Mouse (Mus musculus): ENCODE data around the gene Unc45b.

The Unc45b gene

DNA sequence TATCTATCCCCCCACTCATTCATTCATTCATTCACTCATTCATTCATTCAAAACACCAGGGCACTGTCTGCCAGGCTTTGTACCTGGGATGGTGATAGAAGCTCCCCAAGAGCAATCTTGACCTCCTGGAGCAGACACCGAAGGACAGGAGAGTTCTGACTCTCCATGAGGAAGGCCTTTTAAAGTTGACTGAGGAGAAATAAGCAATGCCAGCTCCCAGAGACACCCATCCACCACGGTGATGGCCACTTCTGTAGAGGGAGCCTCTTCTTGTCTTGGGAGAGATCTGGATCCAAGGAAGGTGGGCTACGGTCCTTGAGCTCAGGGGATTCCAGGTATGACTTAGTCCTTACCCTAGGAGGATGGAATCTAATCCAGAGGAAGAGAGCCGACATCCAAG lies at the start of gene Unc45b:
TSS of gene Unc45b (plus strand) at position 301 of the 400 bp plus-strand sequence.
- TF ChIP-seq GATA4 (IDR thresholded peaks at IDR 0.05; ENCODE audit: insufficient replicate concordance, low read length), result no peak

DNA sequence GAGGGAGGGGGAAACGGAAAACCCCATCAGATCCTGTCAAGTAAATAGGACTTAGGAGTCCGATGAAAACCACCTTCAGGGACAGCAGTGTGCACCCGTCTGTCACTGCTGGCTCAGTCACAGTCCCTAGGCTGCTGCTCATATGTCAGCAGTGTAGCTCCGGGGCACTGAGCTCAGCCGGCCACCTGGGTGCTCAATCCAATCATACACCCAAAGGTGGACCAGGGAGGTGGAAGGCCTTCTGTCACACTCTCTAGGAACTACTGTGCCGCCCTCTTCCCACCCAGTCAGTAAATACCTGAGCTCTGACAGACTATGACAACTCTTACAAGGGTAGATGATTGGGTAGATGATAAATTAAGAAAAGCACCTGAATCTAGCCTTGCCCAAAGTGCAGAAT lies 49.6 kb upstream of the Unc45b start:
- no peak for TF ChIP-seq GATA4 (IDR thresholded peaks at IDR 0.05; ENCODE audit: insufficient replicate concordance, low read length)

DNA sequence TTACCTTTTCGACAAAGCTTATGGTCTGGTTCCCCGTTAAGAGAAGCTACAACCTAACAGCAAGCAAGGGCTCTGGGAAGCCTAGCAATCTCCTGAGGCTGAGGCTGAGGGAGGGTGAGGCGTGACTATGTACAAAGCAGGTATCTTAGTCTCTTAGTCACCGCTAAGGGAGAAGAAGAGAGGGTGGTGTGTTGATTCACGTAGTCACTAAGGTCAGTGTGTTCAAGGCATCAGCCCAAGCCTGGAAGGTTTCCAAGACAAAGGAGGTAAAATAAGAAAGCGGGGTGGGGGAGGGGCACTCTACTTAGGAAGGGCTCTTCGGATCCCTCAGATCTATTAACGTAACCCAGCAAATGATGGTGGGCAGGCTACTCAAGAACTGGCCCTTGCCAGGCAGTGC lies 48.8 kb upstream of the Unc45b start:
- no peak for TF ChIP-seq GATA4 (IDR thresholded peaks at IDR 0.05; ENCODE audit: insufficient replicate concordance, low read length)

DNA sequence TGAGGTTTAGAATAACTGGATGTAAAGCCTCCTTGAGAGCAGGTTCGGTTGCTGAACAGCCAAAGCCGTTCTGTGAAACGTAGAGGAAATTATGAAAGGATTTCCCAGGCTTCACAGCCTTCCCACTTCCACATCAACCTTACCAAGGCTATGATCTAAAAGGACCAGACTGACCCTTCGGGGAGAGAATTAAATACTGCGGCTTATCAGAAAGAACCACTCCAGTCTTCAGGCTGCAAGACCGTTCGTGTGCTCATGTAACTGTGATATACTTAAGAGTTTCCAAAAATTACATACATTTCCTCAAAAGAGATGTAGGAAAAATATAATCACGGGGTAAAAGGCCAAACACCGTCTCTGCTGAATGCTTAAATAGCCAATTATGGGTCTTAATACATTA lies 47.7 kb upstream of the Unc45b start:
- TF ChIP-seq GATA4 (IDR thresholded peaks at IDR 0.05; ENCODE audit: insufficient replicate concordance, low read length), result no peak

DNA sequence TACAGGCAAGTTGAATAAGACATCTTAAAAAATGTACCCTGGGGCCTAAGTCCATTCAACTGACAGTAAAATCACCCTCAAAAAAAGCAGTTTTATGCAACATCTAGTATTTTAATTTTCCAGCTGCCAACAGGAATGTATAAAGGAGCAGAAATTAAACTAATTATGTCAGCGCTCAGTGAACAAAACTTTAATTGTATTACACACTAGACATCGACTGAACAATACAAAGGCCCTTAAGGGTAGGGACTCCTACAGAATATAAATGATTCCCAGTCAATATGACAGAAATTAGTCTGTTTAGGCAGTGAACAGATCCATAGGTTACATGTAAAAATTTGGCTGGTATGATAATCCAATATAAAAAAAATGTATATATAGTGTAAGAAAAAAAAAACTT lies 47.3 kb upstream of the Unc45b start:
- no peak for TF ChIP-seq GATA4 (IDR thresholded peaks at IDR 0.05; ENCODE audit: insufficient replicate concordance, low read length)

DNA sequence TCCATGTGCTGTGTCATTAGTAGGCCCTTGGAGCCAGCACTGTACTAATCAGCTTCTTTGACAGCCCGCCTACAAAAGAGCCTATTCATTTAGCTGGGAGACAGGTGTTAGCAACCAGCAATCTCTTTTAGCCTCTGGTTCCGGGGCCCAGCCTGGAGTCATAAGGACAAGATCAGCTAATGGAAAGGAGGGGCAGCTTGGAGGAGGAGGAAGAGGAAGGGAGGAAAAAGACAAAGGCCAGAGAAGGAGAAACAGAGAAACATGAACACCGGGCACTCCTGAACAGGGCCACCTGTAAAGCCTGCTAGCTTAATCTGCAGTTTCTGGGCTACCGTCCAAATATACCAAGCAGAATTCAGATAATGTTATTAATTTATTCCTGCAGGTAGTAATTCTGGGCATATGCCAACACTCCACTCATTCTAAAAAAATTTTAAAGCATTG lies 46.8 kb upstream of the Unc45b start:
- TF ChIP-seq GATA4 (IDR thresholded peaks at IDR 0.05; ENCODE audit: insufficient replicate concordance, low read length), result no peak

DNA sequence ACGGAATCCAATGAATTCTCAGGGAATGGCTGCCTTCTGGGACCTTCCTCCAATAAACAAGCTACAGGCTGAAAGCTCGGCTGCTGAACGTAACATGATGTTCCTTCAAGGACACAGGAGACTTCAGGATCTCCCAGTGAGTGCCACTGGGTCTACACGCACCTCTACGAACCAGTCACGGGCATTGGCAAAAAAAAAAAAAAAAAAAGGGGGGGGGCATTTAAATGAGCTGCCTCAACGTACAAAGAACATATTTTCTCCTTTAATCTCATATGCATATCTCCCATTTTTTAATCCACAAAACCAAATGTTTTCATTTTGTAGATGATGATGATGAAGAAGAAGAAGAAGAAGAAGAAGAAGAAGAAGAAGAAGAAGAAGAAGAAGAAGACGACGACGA lies 44.4 kb upstream of the Unc45b start:
- TF ChIP-seq GATA4 (IDR thresholded peaks at IDR 0.05; ENCODE audit: insufficient replicate concordance, low read length), result no peak

DNA sequence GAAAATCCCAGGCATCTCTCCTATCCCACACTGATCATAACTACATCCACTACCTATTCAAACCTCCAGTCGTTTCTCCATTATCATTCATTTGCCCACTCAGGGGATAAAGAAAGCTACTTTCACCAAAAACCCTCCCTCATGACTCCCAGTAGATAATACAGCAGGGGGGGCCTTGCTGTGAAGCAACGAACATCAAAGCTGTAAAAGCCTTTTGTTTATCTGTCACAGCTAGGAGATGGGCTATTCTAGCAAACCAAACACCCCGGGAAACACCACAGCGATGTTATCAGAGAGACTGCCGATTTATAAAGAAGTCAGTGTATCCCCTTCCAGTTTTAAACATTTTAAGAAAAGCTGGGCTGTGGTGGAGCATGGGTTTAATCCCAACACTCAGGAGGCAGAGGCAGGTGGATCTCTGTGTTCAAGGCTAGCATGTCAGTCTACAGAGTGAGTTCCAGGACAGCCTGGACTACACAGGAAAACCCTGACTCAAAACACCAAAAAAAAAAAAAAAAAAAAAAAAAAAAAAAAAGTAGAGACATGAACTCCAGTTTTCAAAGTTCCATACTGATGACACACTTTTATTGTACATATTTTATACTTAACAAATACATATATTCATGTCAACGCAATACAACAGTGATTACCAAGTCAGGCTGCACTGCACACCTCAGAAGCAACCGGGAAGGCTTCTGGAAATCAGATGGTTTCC lies 43.3 kb upstream of the Unc45b start:
- TF ChIP-seq GATA4 (IDR thresholded peaks at IDR 0.05; ENCODE audit: insufficient replicate concordance, low read length), result no peak

DNA sequence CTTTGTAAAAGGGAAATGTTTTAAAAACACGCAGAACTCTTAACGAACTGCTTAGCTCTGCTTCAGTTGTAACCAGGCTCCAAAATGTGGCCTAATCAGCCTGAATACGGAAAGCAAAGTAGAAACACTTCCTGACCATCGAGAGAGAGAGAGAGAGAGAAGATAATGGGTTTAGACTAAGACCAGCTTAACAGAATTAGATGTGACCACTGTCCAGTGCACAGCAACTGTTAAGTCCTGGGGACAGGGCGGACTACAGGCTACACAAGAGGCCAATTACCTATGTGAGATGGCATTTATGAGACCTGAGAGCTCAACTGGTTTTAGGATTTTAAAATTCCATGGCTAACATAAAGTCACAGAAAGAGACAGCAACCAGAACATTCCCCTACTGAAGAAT lies 42.4 kb upstream of the Unc45b start:
- peak; percentile 49; the same call in 1 of the 2 replicates for TF ChIP-seq GATA4 (IDR thresholded peaks at IDR 0.05; ENCODE audit: insufficient replicate concordance, low read length)

DNA sequence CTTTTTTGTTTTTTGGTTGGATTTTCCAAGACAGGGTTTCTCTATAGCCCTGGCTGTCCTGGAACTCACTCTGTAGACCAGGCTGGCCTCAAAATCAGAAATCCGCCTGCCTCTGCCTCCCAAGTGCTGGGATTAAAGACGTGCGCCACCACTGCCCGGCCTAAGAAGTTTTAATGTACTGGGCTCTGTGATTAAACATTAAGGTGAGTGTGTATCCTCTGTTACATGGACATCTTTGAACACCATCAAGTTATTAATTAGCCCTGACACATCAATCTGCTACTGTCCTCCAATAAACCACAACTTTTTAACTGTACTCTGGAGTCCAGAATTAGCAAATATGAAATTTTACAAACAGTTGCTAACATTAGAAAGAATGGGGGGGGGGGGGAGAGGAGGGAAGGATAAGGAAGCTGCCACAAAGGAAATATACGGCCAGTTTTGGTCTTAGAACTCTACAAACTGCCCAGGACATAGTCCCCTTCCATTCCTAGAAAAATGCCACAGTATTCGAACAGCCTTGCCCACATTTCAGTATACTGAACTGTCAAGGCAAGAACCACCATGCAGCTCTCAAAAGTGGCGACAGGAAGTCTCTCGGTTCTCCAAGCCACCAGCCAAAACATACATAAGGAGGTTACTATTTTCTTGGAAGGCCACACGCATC lies 40.7 kb upstream of the Unc45b start:
- TF ChIP-seq GATA4 (IDR thresholded peaks at IDR 0.05; ENCODE audit: insufficient replicate concordance, low read length), result no peak

DNA sequence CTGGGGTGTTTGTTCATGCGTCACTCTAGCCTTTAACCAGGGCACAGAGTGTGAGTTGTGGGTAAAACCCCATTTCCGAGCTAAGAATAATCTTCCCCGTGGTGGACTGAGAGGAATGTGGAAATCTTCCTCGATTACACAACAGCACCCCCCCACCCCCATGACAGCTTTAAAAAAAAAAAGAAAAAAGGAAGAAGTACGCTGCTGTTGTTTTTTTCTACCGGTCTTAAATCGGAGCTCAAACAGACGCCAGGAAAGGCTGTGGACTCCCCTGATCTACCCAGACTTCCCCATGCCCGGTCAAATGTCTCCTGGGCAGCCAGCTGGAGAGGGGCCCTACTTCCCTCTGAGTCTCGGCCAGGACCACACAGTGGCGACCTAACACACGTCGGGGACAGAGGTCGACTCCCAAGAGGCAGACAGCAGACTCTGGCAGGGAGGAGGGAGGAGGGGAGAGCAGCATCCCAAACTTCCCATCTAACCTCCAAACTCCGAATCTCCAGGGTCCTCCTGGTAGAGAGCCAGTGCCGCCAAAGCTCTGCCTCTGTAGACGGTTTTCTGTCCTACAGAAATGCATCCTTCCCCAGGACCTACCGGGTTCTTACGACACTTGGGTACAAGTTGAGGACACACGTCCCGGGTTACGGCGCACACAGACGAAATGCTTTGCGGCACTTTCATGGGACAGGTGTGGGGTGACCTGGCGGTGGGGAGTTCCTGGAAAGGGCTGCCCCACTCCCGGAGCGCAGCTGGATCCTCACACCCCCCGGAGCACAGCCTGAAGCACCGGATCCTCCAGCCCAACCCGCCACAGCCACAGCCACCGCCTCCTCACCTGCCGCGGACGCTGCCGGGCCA lies 39.9 kb upstream of the Unc45b start:
- TF ChIP-seq GATA4 (IDR thresholded peaks at IDR 0.05; ENCODE audit: insufficient replicate concordance, low read length), result no peak

DNA sequence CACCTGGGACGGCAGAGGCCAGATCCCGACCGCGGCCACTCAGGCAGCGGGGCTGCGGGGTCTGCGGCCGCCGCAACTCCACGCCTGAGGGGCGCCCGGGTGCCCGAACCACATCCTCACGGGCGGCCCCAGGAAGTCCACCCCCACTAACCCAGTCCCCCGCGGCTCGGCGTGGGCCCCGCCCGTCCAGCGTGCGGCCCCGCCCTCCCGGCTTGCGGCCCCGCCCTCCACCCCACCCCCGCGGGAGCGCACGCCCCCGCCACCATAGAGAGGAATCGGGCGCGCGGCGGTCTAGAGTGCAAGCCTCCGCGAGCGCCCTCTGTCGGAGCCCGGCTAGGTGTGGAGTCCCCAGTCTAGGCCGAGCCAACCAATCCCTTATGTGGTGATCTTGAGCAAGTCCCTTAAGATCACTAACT lies 39.3 kb upstream of the Unc45b start, which contains the start of gene Rffl:
TSS of gene Rffl (minus strand) at position 180 of the 416 bp plus-strand sequence.
- TF ChIP-seq GATA4 (IDR thresholded peaks at IDR 0.05; ENCODE audit: insufficient replicate concordance, low read length), result no peak

DNA sequence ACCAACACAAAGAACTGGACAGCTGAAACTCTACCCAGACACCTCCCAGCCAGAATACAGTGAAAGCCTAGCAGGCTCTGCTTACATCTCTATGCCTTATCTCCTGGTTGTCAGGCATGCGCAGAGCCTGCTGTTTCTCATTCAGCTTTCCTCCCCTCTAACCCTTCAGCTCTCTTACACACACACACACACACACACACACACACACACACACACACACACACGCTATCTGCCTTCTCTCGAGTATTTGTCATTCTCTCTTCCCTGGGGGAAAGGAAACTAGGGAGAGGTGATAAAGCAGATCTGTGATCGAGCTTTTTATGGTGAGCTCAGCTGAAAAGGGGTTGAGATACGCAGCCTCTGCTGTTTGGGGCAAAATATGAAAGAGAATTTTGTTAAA lies 35.4 kb upstream of the Unc45b start:
- TF ChIP-seq GATA4 (IDR thresholded peaks at IDR 0.05; ENCODE audit: insufficient replicate concordance, low read length), result no peak

DNA sequence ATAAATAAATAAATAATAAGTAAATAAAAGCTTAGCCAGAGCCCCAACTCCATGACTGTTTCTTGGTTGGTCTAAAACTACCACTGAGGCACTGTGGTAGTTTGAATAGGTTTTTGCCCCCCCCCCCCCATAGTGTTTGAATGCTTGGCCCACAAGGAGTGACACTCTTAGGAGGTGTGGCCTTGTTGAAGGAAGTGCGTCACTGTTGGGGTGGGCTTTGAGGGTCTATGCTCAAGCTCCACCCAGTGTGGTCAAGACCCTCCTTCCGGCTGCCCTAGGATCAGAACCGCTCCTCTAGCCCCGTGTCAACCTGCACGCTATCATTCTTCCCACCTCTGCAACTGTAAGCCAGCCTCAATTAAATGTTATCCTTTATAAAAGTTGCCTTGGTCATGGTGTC lies 34.7 kb upstream of the Unc45b start:
- TF ChIP-seq GATA4 (IDR thresholded peaks at IDR 0.05; ENCODE audit: insufficient replicate concordance, low read length), result no peak

DNA sequence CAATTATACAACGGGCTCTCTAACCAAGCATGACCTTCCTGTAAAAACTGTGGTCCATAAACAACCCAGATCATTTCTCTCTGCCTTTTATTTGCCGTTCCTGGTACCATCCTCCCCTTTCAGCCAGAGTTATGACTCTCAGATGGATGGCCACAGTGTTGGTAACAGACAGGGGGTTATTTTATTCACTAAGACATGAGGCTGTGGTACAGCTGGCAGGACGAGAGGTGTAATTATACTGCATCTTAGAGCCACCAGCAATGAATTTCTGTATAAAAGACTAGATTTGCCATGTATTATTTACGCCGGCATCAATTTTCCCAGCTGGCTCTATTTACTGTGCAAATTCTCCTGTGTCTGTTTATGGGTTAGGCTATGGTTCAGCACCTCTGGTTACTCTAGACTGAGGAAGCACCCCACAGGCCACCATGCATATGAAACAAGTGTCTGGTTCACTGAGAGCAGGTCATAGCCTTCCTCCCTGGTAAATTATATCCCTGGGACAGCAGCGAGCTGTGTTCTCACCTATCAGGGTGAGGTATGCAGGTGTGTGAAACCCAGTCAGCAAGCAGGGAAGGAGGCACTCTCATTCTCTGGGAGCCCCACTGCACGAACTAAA lies 32.5 kb upstream of the Unc45b start:
- TF ChIP-seq GATA4 (IDR thresholded peaks at IDR 0.05; ENCODE audit: insufficient replicate concordance, low read length), result no peak

All from liver, adult (tissue).